Mouse (Mus musculus) layer of hippocampus, postnatal 14 days (tissue): ENCODE measurements around the gene N4bp2l1. TPM values are rescaled to one million over a fixed set of nuclear protein-coding genes. Genes with fewer than 3 reads are reported as not detected.
"Not testable (repeated sequence)": the region's sequence is repeated elsewhere in the genome, so short reads cannot be mapped to it uniquely, and the experiment has no call there.

Experiments used
- DNase-seq, 2 experiments: peaks; one replicate each; pipeline ENCODE4 v3.0.0; 2021 to 2022; ENCODE audit warnings: low spot score in 2 of 2, mixed read lengths in 1 of 2
- long read RNA-seq, 2 experiments: library from polyadenylated mRNA; stranded (forward); transcript quantifications; one replicate each; pipeline ENCODE4 v2.0.0; 2021
- total RNA-seq, 2 experiments: library from RNA; stranded (reverse); gene quantifications; 2 replicates each; pipeline ENCODE4 v1.2.3; 2021

Gene N4bp2l1
- 10 to 100 TPM; 34.3 to 42.6 TPM for total RNA-seq
- long read RNA-seq, experiment 1, transcript N4bp2l1-201 (5 exons, 1,905 nt): major isoform, 11 of 19 reads
- long read RNA-seq, experiment 1, partial matches to known transcripts: 0 of 19 reads
- long read RNA-seq, experiment 1, other reads (novel, unspliced or antisense): 4 of 19 reads
- long read RNA-seq, experiment 2, transcript N4bp2l1-201 (5 exons, 1,905 nt): major isoform, 12 of 25 reads
- long read RNA-seq, experiment 2, partial matches to known transcripts: 1 of 25 reads
- long read RNA-seq, experiment 2, other reads (novel, unspliced or antisense): 7 of 25 reads

DNA sequence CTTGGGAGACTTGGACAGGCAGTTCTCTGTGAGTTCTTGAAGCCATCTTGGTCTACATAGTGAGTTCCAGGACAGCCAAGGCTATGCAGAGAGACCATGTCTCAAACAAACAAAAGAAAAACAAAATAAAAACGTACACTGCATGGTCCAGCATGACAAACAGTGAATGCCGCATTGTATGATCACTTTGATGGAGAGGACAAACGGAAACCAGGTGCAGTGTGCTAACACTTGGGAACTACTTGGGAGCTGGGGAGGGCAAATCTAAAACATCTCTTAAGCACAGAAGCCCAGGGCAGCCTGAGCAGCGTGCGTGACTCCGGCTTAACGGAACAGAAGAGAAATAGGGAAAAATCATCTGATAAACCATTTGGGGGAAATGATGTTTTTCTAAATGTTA, at the start of gene N4bp2l1:
TSS of gene N4bp2l1 (minus strand) at position 101 of the 400 bp plus-strand sequence.
- no peak for DNase-seq

DNA sequence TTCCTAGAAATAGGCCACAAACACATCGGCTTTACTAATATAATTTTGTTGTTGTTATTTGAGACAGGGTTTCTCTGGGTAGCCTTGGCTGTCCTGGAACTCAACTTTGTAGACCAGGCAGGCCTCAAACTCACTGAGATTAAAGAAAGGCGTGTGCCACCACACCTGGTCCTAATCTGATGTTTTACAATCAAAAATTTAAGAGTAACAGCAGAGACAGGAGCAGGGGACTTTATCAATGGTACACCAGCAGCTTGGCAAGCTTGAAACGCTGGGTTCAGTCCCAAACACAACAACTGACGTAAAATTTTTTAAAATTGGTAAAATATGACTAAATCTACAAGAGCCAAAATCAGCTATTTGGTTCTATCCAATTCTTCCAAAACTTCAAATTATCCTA, 47.9 kb upstream of the N4bp2l1 start:
- no peak for DNase-seq

- not testable (repeated sequence) for DNase-seq
Observed at GRCm38 (mm10) chr5:150643390-150643789, 46.4 kb upstream of the N4bp2l1 start.

- DNase-seq: no peak
Observed at GRCm38 (mm10) chr5:150641440-150641839, 44.5 kb upstream of the N4bp2l1 start.

- no peak for DNase-seq
Observed at GRCm38 (mm10) chr5:150629692-150630091, 32.7 kb upstream of the N4bp2l1 start.

GRCm38 (mm10) chr5:150629272-150629671, 32.3 kb upstream of the N4bp2l1 start:
- no peak for DNase-seq

- DNase-seq: peak in 1 of 2 experiments; percentile 23
Observed at GRCm38 (mm10) chr5:150625528-150625927, 28.5 kb upstream of the N4bp2l1 start.

DNA sequence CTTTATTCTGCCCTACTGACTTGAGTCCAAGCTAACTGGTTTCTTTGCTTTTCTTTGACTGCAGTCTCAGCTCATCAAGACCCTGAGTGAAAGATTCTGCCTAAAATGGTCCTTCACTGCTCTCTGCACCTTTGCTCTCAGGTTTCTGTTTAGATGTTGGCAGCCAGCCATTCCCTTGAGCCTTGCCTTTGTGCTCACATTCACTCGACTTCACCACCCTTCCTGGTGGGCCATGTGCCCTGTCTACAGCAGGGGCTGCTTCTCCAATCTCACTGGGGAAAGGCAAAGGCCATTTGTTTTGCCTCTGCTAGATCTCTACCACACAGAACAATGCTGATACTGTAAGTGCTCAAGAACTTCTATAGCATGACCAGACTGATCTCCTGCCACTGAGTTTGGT, 25.8 kb upstream of the N4bp2l1 start:
- DNase-seq: no peak

DNA sequence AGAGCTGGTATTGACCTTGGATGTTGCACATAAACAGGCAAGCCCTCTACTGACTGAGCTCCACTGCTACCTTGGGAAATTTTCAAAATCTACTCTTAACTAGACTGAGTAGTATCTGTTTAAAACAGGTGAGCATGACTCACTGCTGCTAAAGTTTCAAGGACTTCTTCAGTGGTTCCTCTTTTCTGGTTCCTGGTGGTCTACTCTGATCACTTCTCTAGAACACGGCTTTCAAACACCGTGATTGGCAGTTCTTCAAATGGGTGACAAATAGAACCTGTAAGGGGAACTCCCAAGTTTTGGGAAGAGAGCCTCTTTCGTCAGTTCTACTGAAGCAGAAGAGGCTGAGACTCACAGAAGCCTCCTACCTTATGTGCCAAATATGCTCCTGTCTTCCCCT, 24.6 kb upstream of the N4bp2l1 start:
- DNase-seq: no peak

DNA sequence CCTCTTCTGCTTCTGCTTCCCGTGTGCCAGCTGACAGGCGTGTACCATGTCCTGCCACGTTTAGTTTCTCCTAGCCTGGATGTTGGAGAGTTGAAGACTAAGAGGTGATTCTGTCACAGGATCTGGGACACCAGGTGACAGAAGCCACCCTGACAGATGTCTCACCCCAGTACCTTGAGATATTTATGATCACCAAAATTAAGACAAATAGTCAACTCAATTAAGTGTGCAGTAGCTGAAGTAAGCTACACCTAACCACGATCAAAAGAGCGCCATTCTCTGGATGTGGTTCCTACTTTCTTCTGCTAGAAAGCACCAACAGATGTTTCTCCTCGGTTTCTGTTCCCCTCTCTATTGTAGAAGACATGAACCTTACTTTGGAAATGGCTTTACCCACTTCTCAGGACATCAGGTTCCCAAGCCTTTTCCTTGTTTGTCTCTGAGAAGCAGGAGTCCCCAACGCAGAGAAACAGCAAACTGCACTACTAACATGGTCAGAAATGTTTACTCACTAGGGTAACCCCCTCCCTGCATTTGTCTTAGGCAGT, 23.7 kb upstream of the N4bp2l1 start:
- DNase-seq: no peak

DNA sequence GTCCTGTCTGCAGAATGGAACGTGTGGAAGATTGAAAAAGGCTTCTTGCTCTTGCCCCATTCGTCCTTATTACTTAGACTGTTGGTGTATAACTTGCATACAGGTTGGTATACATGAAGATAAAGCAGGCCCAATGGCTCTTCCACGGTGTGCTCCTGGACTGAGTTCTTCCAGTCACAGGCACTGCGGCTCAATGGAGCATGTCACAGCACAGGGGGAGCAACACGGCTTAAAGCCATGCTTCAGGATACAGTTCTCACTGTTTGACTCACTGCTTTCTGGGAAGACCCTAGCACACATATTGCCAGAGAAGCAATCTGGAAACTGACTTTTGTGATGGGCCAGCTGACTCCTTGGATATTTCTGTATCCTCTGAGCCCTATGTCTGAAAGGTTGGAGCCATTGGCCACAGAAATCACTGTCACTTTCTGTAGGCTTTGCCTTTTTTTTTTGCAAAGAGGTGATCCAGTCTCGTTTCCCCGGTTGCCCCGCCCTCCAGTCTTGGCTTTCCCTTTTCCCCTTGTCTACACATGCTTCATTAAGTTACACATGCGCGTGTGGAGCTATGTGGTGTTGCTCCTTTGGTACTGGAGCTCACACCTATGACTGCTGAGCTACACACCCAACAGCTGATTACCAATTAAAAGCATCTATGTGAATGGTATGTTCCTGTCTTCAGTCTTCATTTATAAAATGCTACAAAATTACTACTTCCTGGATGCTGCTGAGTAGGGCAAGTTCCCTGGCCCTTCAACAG, 21.8 kb upstream of the N4bp2l1 start:
- DNase-seq: no peak

GRCm38 (mm10) chr5:150616731-150617130, 19.7 kb upstream of the N4bp2l1 start:
- no peak for DNase-seq

DNA sequence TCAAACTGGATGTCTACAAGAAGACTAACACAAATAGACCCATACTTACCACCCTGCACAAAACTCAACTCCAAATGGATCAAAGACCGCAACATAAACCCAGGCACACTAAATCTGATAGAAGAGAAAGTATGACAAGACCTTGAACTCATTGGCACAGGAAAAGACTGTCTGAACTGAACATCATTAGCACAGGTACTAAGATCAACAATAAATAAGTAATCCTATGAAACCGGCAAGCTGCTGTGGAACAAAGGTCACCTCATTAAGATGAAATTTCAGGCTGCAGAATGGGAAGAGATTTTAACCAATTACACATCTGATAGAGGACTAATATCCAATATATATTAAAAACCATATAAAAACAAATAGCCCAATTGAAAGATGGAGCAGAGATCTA, 19.2 kb upstream of the N4bp2l1 start:
- no peak for DNase-seq

- DNase-seq: no peak
Observed at GRCm38 (mm10) chr5:150614054-150614453, 17.1 kb upstream of the N4bp2l1 start.

GRCm38 (mm10) chr5:150611697-150612096, 14.7 kb upstream of the N4bp2l1 start:
- DNase-seq: no peak

DNA sequence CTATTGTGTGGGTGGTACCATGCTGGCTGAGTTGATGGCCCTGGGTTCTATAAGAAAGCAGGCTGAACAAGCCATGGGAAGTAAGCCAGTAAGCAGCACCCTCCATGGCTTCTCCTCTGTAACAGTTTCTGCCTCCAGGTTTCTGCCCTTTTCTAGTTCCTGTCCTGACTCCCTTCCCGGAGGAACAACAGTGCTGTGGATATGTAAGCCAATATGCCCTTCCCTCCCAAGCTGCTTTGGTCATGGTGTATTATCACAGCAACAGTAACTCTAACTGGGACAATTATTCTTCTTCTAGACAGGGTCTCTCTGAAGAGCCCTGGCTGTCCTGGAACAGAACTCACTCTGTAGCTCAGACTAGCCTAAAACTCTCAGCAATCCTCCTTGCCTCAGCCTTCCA, 14.1 kb upstream of the N4bp2l1 start:
- no peak for DNase-seq

GRCm38 (mm10) chr5:150607631-150608030, 10.6 kb upstream of the N4bp2l1 start:
- DNase-seq: no peak

DNA sequence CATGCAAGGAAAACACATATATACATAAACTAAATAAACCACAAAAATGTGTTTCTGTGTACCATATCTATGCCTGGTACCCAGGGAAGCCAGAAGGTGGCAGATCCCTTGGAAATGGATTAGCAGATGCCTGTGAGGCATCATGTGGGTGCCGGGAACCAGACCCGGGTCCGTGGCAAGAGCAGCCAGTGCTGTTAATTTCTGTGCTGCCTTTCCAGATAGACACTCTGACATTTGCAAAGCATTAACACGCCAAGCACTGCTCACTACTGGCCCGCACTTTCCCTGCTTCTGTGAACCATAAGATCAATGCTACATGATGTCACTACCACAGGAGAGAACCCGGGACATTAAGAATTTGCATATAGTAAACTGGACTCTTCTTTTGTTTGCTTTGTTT, 9.1 kb upstream of the N4bp2l1 start:
- DNase-seq: no peak

DNA sequence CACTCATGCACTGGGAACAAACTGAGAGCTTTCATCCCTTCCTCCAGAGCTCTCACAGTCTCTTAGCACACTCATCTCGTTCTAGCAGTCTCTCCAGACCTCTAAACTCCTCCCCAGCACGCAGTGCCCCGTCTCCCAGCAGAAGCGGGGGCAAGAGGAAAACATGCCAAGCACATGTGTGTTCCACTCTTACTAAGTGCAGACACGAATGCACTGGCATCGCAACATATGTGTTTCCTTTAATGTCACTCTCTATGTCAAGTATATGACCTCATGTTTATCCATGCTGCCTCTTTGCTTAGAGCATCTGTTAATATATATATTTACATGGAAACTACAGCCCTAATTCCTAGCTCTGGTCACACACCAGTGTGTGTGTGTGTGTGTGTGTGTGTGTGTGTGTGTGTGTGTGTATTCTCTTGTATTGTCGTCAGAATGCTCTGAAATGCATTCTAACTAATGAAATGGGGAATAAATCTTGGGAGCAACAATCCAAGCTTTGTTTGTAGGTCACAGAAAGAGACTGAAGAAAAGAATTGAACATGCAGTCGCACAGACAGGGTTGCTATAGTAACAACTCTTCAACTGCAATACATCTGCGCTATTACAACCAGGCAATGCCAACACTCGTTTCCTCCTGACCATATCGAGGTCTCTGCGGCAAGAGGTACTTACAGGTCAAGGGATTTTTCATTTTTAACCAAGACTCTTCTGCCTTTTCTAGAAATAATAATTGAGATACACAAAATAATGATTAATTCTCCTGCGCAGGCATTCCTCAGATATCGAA, 4.6 kb upstream of the N4bp2l1 start:
- DNase-seq: peak in 1 of 2 experiments; percentile 27

DNA sequence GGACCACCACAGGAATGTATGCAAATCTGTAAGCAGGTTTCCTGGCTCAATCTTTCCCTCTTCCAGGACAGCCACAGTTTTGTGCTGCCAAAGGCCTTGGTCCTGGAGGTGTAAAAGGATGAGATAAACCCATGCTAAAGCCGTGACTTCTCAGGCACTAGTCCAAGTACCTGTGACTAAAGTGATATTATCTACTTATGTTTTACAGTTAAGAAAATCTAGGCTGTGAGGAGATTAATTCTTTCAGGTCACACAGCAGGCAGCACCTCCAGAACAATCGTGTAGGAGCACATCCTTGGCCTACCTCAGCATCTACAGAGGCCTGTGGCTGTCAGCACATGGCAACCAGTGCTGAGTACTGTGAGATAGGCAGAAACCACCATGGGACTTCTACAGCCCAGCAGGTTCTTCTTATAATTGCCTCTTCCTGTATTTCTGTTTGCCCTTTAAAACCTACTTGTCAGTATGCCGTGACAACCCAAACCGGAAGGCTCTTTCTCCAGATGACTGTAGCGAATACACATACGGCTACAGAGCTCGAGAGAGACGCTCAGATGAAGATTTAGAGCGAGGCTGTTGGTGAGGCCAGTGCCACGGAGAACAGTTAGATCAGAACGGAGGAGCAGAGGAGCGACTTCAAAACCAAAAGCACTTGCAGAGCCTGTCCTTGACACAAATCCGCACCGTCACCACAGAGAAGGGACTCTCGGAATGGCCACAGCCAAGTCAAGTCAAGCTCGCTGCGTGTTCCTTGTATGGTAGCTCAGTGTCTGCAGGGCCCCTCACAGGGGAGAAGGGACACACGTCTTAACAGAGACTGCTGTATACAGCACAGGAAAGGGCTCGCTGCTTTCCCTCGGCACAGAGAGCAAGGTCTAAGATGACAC, 3.8 kb upstream of the N4bp2l1 start:
- DNase-seq: peak in 1 of 2 experiments; percentile 38
